Mouse (Mus musculus): ENCODE measurements around the gene H2al1n.
"Not testable (repeated sequence)": the region's sequence is repeated elsewhere in the genome, so short reads cannot be mapped to it uniquely, and the experiment has no call there.

H2al1n gene

GRCm38 (mm10) chrX:14210848-14211247 lies at the start of gene H2al1n:
Gene H2al1n (plus strand): TSS chrX:14211148.
- not testable (repeated sequence) for DNase-seq (ENCODE audit: low read depth, low spot score)

GRCm38 (mm10) chrX:14199284-14199683 lies 11.7 kb upstream of the H2al1n start:
- DNase-seq (ENCODE audit: low read depth, low spot score), result no peak

- DNase-seq (ENCODE audit: low read depth, low spot score), result no peak
These were observed 4.7 kb upstream of the H2al1n start for GRCm38 (mm10) chrX:14206112-14206875.

GRCm38 (mm10) chrX:14229218-14229617 lies 18.3 kb downstream of the H2al1n start:
- DNase-seq (ENCODE audit: low read depth, low spot score), result no peak

GRCm38 (mm10) chrX:14259597-14260239 lies 48.8 kb downstream of the H2al1n start:
- DNase-seq (ENCODE audit: low read depth, low spot score), result no peak

Data from c-Kit-negative CD71-positive TER-119-positive erythroid progenitor cells, embryonic 14.5 days (primary cell).